Mouse (Mus musculus): ENCODE data around the gene Dock6.
"Not testable (repeated sequence)": the region's sequence is repeated elsewhere in the genome, so short reads cannot be mapped to it uniquely, and the experiment has no call there.

Dock6 gene

GRCm38 (mm10) chr9:21852128-21853091 is at the start of gene Dock6:
Gene Dock6 (minus strand): TSS chr9:21852635.
- peak; percentile 77 to 78 for DNase-seq (ENCODE audit: low spot score in 2 of 2)

- DNase-seq (ENCODE audit: low spot score in 2 of 2) = peak in 1 of 2 experiments; percentile 45
Measured at GRCm38 (mm10) chr9:21901223-21901820, 48.9 kb upstream of the Dock6 start.

- DNase-seq (ENCODE audit: low spot score in 2 of 2) = no peak
Measured at GRCm38 (mm10) chr9:21889229-21889628, 36.8 kb upstream of the Dock6 start.

- DNase-seq (ENCODE audit: low spot score in 2 of 2) = no peak
Measured at GRCm38 (mm10) chr9:21876601-21877000, 24.2 kb upstream of the Dock6 start.

GRCm38 (mm10) chr9:21872204-21872603 is 19.8 kb upstream of the Dock6 start:
- DNase-seq (ENCODE audit: low spot score in 2 of 2) = no peak

- no peak for DNase-seq (ENCODE audit: low spot score in 2 of 2)
Measured at GRCm38 (mm10) chr9:21870879-21871524, 18.6 kb upstream of the Dock6 start.

- peak; percentile 17 to 28 for DNase-seq (ENCODE audit: low spot score in 2 of 2)
Measured at GRCm38 (mm10) chr9:21869290-21869689, 16.9 kb upstream of the Dock6 start.

GRCm38 (mm10) chr9:21867726-21868125 is 15.3 kb upstream of the Dock6 start:
- DNase-seq (ENCODE audit: low spot score in 2 of 2) = no peak

GRCm38 (mm10) chr9:21866641-21867040 is 14.2 kb upstream of the Dock6 start:
- DNase-seq (ENCODE audit: low spot score in 2 of 2) = no peak

- DNase-seq (ENCODE audit: low spot score in 2 of 2) = no peak
Measured at GRCm38 (mm10) chr9:21865673-21866398, 13.4 kb upstream of the Dock6 start.

GRCm38 (mm10) chr9:21862181-21862580 is 9.7 kb upstream of the Dock6 start:
- DNase-seq (ENCODE audit: low spot score in 2 of 2) = no peak

- DNase-seq (ENCODE audit: low spot score in 2 of 2) = not testable (repeated sequence)
Measured at GRCm38 (mm10) chr9:21860349-21860748, 7.9 kb upstream of the Dock6 start.

- DNase-seq (ENCODE audit: low spot score in 2 of 2) = no peak
Measured at GRCm38 (mm10) chr9:21859606-21860005, 7.2 kb upstream of the Dock6 start.

GRCm38 (mm10) chr9:21858084-21858483 is 5.6 kb upstream of the Dock6 start:
- DNase-seq (ENCODE audit: low spot score in 2 of 2) = no peak

GRCm38 (mm10) chr9:21857501-21857900 is 5.1 kb upstream of the Dock6 start:
- DNase-seq (ENCODE audit: low spot score in 2 of 2) = no peak

- peak; percentile 50 to 69 for DNase-seq (ENCODE audit: low spot score in 2 of 2)
Measured at GRCm38 (mm10) chr9:21854894-21855293, 2.5 kb upstream of the Dock6 start.

- no peak for DNase-seq (ENCODE audit: low spot score in 2 of 2)
Measured at GRCm38 (mm10) chr9:21853961-21854360, 1.5 kb upstream of the Dock6 start.

- DNase-seq (ENCODE audit: low spot score in 2 of 2) = no peak
Measured at GRCm38 (mm10) chr9:21851084-21851483, 1.4 kb downstream of the Dock6 start.

- DNase-seq (ENCODE audit: low spot score in 2 of 2) = no peak
Measured at GRCm38 (mm10) chr9:21849691-21850677, 2.5 kb downstream of the Dock6 start.

- DNase-seq (ENCODE audit: low spot score in 2 of 2) = no peak
Measured at GRCm38 (mm10) chr9:21847926-21848325, 4.5 kb downstream of the Dock6 start.

Measured in urinary bladder, adult 18-20 months (tissue).